Mouse (Mus musculus): ENCODE measurements around the gene Paqr5. TPM values are rescaled to one million over a fixed set of nuclear protein-coding genes. Genes with fewer than 3 reads are reported as not detected.
A peak's percentile ranks its signal among the peaks of the same experiment; 100 is the strongest.

Gene Paqr5
- 0.31 and 0.43 TPM in 2 replicates for total RNA-seq (2014; rRNA removed)
- polyA plus RNA-seq (2015; fragmentation: Nextera tagmentation; extraction: Ambion mirVana) = 0.53 and 0.58 TPM in 2 replicates

GRCm38 (mm10) chr9:62026600-62026999, at the start of gene Paqr5:
Gene Paqr5, minus strand, starts transcription at chr9:62026856.
- Histone ChIP-seq H3K36me3 (ENCODE audit: insufficient read depth) (no peaks in the 10 kb centered on the region), H3K9me3 (ENCODE audit: low read length) (no peaks in the 10 kb centered on the region), H3K4me3 (ENCODE audit: low read depth, low read length) (peak within 1 kb of the TSS; percentile 25), H3K4me2 (ENCODE audit: low read depth) (peak within 1 kb of the TSS; percentile 53), H3K27me3 (ENCODE audit: insufficient read depth, low read length) (peaks cover 10% of the 10 kb centered on the region), H3K9ac (no peak within 1 kb of the TSS), H3K27ac (ENCODE audit: low read depth, low read length) (no peak within 1 kb of the TSS), H3K4me1 (ENCODE audit: insufficient read depth) (0 out of 2 replicates have a peak, but pooled peaks cover 6% of the 10 kb centered on the region)
- TF ChIP-seq CTCF (IDR thresholded peaks at IDR 0.05; ENCODE audit: low read depth) = no peak
- DNase-seq = no peak
- WGBS = 3% methylated on average over 32 of the region's 32 CpGs
- peak; percentile 16; the same call in 1 of the 2 replicates for ATAC-seq

- 92% methylated on average over 3 of the region's 3 CpGs for WGBS
These were observed 35.6 kb upstream of the Paqr5 start for GRCm38 (mm10) chr9:62062234-62062633.

GRCm38 (mm10) chr9:62060431-62060830, 33.8 kb upstream of the Paqr5 start:
- H3K4me2 ChIP-seq (ENCODE audit: low read depth) = no peak overlapping the region
- H3K27me3 ChIP-seq (ENCODE audit: insufficient read depth, low read length) = no peaks in the 10 kb centered on the region
- no peaks in the 10 kb centered on the region for H3K4me1 ChIP-seq (ENCODE audit: insufficient read depth)
- no peak overlapping the region for H3K9ac ChIP-seq
- no peaks in the 10 kb centered on the region for H3K9me3 ChIP-seq (ENCODE audit: low read length)
- H3K27ac ChIP-seq (ENCODE audit: low read depth, low read length) = no peak overlapping the region
- DNase-seq = no peak
- no peak for TF ChIP-seq CTCF (IDR thresholded peaks at IDR 0.05; ENCODE audit: low read depth)
- no peak overlapping the region for H3K4me3 ChIP-seq (ENCODE audit: low read depth, low read length)
- WGBS = 91% methylated on average over 2 of the region's 2 CpGs
- H3K36me3 ChIP-seq (ENCODE audit: insufficient read depth) = peaks cover 7% of the 10 kb centered on the region
- ATAC-seq = no peak

More at GRCm38 (mm10) chr9:62062234-62062633, 35.6 kb upstream of the Paqr5 start:
- H3K9ac ChIP-seq = no peak overlapping the region
- ATAC-seq = no peak
- H3K4me2 ChIP-seq (ENCODE audit: low read depth) = no peak overlapping the region
- peaks cover 7% of the 10 kb centered on the region for H3K36me3 ChIP-seq (ENCODE audit: insufficient read depth)
- no peaks in the 10 kb centered on the region for H3K9me3 ChIP-seq (ENCODE audit: low read length)
- no peaks in the 10 kb centered on the region for H3K4me1 ChIP-seq (ENCODE audit: insufficient read depth)
- no peaks in the 10 kb centered on the region for H3K27me3 ChIP-seq (ENCODE audit: insufficient read depth, low read length)
- DNase-seq = no peak
- no peak overlapping the region for H3K4me3 ChIP-seq (ENCODE audit: low read depth, low read length)
- no peak for TF ChIP-seq CTCF (IDR thresholded peaks at IDR 0.05; ENCODE audit: low read depth)
- no peak overlapping the region for H3K27ac ChIP-seq (ENCODE audit: low read depth, low read length)

GRCm38 (mm10) chr9:62059941-62060340, 33.3 kb upstream of the Paqr5 start:
- no peak overlapping the region for H3K4me3 ChIP-seq (ENCODE audit: low read depth, low read length)
- WGBS = 82% methylated on average over 11 of the region's 11 CpGs

GRCm38 (mm10) chr9:62057881-62058506, 31.3 kb upstream of the Paqr5 start:
- peaks cover 7% of the 10 kb centered on the region for H3K36me3 ChIP-seq (ENCODE audit: insufficient read depth)
- ATAC-seq (no peak), DNase-seq (no peak)
- no peaks in the 10 kb centered on the region for H3K27me3 ChIP-seq (ENCODE audit: insufficient read depth, low read length)
- 82% methylated on average over 7 of the region's 7 CpGs for WGBS
- TF ChIP-seq CTCF (IDR thresholded peaks at IDR 0.05; ENCODE audit: low read depth) = no peak
- H3K4me1 ChIP-seq (ENCODE audit: insufficient read depth) = no peaks in the 10 kb centered on the region
- no peak overlapping the region for H3K27ac ChIP-seq (ENCODE audit: low read depth, low read length)
- no peaks in the 10 kb centered on the region for H3K9me3 ChIP-seq (ENCODE audit: low read length)
- H3K4me3 ChIP-seq (ENCODE audit: low read depth, low read length) = no peak overlapping the region
- H3K9ac ChIP-seq = no peak overlapping the region
- no peak overlapping the region for H3K4me2 ChIP-seq (ENCODE audit: low read depth)

More at GRCm38 (mm10) chr9:62059941-62060340, 33.3 kb upstream of the Paqr5 start:
- Histone ChIP-seq H3K4me1 (ENCODE audit: insufficient read depth) (no peaks in the 10 kb centered on the region), H3K27ac (ENCODE audit: low read depth, low read length) (no peak overlapping the region), H3K27me3 (ENCODE audit: insufficient read depth, low read length) (no peaks in the 10 kb centered on the region), H3K36me3 (ENCODE audit: insufficient read depth) (peaks cover 7% of the 10 kb centered on the region), H3K9me3 (ENCODE audit: low read length) (no peaks in the 10 kb centered on the region), H3K4me2 (ENCODE audit: low read depth) (no peak overlapping the region), H3K9ac (no peak overlapping the region)
- no peak for ATAC-seq
- no peak for TF ChIP-seq CTCF (IDR thresholded peaks at IDR 0.05; ENCODE audit: low read depth)
- DNase-seq = no peak

GRCm38 (mm10) chr9:62056206-62056605, 29.6 kb upstream of the Paqr5 start:
- Histone ChIP-seq H3K27ac (ENCODE audit: low read depth, low read length) (no peak overlapping the region), H3K4me3 (ENCODE audit: low read depth, low read length) (no peak overlapping the region), H3K9me3 (ENCODE audit: low read length) (no peaks in the 10 kb centered on the region), H3K36me3 (ENCODE audit: insufficient read depth) (peaks cover 7% of the 10 kb centered on the region), H3K4me1 (ENCODE audit: insufficient read depth) (no peaks in the 10 kb centered on the region), H3K27me3 (ENCODE audit: insufficient read depth, low read length) (no peaks in the 10 kb centered on the region), H3K9ac (no peak overlapping the region), H3K4me2 (ENCODE audit: low read depth) (no peak overlapping the region)
- 91% methylated on average over 2 of the region's 2 CpGs for WGBS
- ATAC-seq = no peak
- DNase-seq = no peak
- TF ChIP-seq CTCF (IDR thresholded peaks at IDR 0.05; ENCODE audit: low read depth) = no peak

- no peaks in the 10 kb centered on the region for H3K9me3 ChIP-seq (ENCODE audit: low read length)
- 52% methylated on average over 4 of the region's 4 CpGs for WGBS
- H3K9ac ChIP-seq = no peak overlapping the region
- peak; percentile 67 for TF ChIP-seq CTCF (IDR thresholded peaks at IDR 0.05; ENCODE audit: low read depth)
- DNase-seq = peak; percentile 39
- H3K4me3 ChIP-seq (ENCODE audit: low read depth, low read length) = no peak overlapping the region
- no peak overlapping the region for H3K27ac ChIP-seq (ENCODE audit: low read depth, low read length)
- ATAC-seq = no peak
- no peak overlapping the region for H3K4me2 ChIP-seq (ENCODE audit: low read depth)
- no peaks in the 10 kb centered on the region for H3K36me3 ChIP-seq (ENCODE audit: insufficient read depth)
- H3K27me3 ChIP-seq (ENCODE audit: insufficient read depth, low read length) = no peaks in the 10 kb centered on the region
- H3K4me1 ChIP-seq (ENCODE audit: insufficient read depth) = no peaks in the 10 kb centered on the region
These were observed 24.1 kb upstream of the Paqr5 start for GRCm38 (mm10) chr9:62050801-62051200.
